Mouse (Mus musculus) embryonic fibroblast, embryonic 13.5 days (primary cell): ENCODE data around the gene 1810013L24Rik. TPM values are rescaled to one million over a fixed set of nuclear protein-coding genes. Genes with fewer than 3 reads are reported as not detected.
"Not testable (repeated sequence)": the region's sequence is repeated elsewhere in the genome, so short reads cannot be mapped to it uniquely, and the experiment has no call there.

Experiments
- H3K27ac ChIP-seq: 2 replicates; pipeline ENCODE4 v1.5.1; 2012; ENCODE audit warnings: low read length, control low read depth, inconsistent platforms; ENCODE audit not compliant: insufficient read depth
- H3K4me1 ChIP-seq: 2 replicates; pipeline ENCODE4 v1.6.1; 2011; ENCODE audit warnings: low read length; ENCODE audit not compliant: control insufficient read depth, insufficient read depth
- H3K4me3 ChIP-seq: 2 replicates; pipeline ENCODE4 v1.5.1; 2011; ENCODE audit warnings: mild to moderate bottlenecking, control low read depth, low read length; ENCODE audit not compliant: insufficient read depth
- CTCF ChIP-seq: IDR thresholded peaks from 2 replicates; pipeline ENCODE4 v1.5.1; 2011; ENCODE audit warnings: mild to moderate bottlenecking, control low read depth, low read length, moderate library complexity, borderline replicate concordance; ENCODE audit not compliant: insufficient read depth
- POLR2A ChIP-seq: IDR thresholded peaks from 2 replicates; pipeline ENCODE4 v1.6.1; 2011; ENCODE audit warnings: low read depth, mild to moderate bottlenecking, control low read depth, low read length, moderate library complexity
- polyA plus RNA-seq: library from polyadenylated mRNA; stranded (reverse); fragments of >200 nt; gene quantifications from 2 replicates; pipeline ENCODE4 v1.2.4, GENCODE M21; 2011; ENCODE audit warnings: low read depth; ENCODE audit not compliant: missing spikeins, insufficient read length

1810013L24Rik gene
- polyA plus RNA-seq, 1 experiment: 102 TPM

- TF ChIP-seq POLR2A: no peak
- peak; percentile 51; the same call in 1 of the 2 replicates for TF ChIP-seq CTCF
- Histone ChIP-seq H3K4me1 (no peaks in the 10 kb centered on the region), H3K4me3 (no peak overlapping the region), H3K27ac (no peak overlapping the region)
Measured at GRCm38 (mm10) chr16:8872019-8872418, 42.1 kb downstream of the 1810013L24Rik start.

GRCm38 (mm10) chr16:8872486-8872885, 42.6 kb downstream of the 1810013L24Rik start:
- Histone ChIP-seq H3K4me3 (no peak overlapping the region), H3K4me1 (no peaks in the 10 kb centered on the region), H3K27ac (no peak overlapping the region)
- TF ChIP-seq CTCF (no peak), POLR2A (no peak)

GRCm38 (mm10) chr16:8880076-8880475, 50.2 kb downstream of the 1810013L24Rik start:
- no peaks in the 10 kb centered on the region for H3K4me1 ChIP-seq
- H3K27ac ChIP-seq: no peak overlapping the region
- H3K4me3 ChIP-seq: no peak overlapping the region
- TF ChIP-seq CTCF (no peak), POLR2A (no peak)

DNA sequence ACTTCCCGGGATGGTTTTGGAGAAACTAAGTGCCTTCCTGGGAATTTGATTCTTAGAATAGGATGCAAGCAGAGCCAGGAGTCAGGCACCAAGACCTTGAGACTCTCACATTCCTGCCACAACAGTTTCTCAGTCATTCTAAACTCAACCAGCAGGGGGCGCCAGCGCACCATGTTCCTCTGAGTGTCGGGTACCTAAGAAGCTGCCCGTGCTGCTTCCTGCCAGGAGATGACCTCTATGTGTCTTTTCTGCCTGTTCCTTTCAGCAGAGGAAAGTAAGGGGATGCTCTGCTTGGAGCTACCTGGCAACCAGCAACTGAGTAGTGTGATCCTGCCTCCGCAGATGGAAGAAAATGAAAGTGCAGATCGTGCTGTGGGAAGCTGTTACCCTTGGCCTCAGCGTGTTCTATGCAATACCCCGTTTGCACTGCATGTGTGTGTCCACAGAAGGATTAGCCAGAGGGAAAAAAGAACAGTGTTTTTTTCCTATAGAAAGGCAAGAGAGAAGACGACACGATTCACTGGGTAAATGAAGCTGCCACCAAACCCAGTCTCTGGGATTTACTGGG, 53.9 kb downstream of the 1810013L24Rik start:
- Histone ChIP-seq H3K4me3 (no peak overlapping the region), H3K4me1 (no peaks in the 10 kb centered on the region), H3K27ac (no peak overlapping the region)
- peak; percentile 85 for TF ChIP-seq CTCF
- TF ChIP-seq POLR2A: no peak

- not testable (repeated sequence) for H3K27ac ChIP-seq, H3K4me3 ChIP-seq, H3K4me1 ChIP-seq
Measured at GRCm38 (mm10) chr16:8894214-8894613, 64.3 kb downstream of the 1810013L24Rik start.

- no peak overlapping the region for H3K4me3 ChIP-seq
- TF ChIP-seq CTCF: no peak
- no peak for TF ChIP-seq POLR2A
Measured at GRCm38 (mm10) chr16:8895301-8895700, 65.4 kb downstream of the 1810013L24Rik start.

GRCm38 (mm10) chr16:8906115-8906514, 76.2 kb downstream of the 1810013L24Rik start:
- not testable (repeated sequence) for H3K4me3 ChIP-seq, H3K4me1 ChIP-seq, H3K27ac ChIP-seq

More at GRCm38 (mm10) chr16:8895301-8895700, 65.4 kb downstream of the 1810013L24Rik start:
- Histone ChIP-seq H3K4me1 (peaks cover 2% of the 10 kb centered on the region; the same call in 1 of the 2 replicates), H3K27ac (no peak overlapping the region)

Other genes with a start within 250 kb of the 1810013L24Rik start
- 46.7 and 52.7 TPM in 2 replicates for gene Pmm2, start 192.4 kb upstream of the 1810013L24Rik start, polyA plus RNA-seq
- 8.7 and 9.6 TPM in 2 replicates for gene Tmem186, start 192.4 kb upstream of the 1810013L24Rik start, polyA plus RNA-seq
- gene Carhsp1, start 157.9 kb upstream of the 1810013L24Rik start, polyA plus RNA-seq: 61.1 and 74.8 TPM in 2 replicates
- gene Gm5767, start 149.3 kb upstream of the 1810013L24Rik start, polyA plus RNA-seq: not detected in 2 replicates
- gene Usp7, start 37.8 kb upstream of the 1810013L24Rik start, polyA plus RNA-seq: 86.8 and 118 TPM in 2 replicates